8 mouse cellular contexts compared by ENCODE assay signal in the genomic region with DNA sequence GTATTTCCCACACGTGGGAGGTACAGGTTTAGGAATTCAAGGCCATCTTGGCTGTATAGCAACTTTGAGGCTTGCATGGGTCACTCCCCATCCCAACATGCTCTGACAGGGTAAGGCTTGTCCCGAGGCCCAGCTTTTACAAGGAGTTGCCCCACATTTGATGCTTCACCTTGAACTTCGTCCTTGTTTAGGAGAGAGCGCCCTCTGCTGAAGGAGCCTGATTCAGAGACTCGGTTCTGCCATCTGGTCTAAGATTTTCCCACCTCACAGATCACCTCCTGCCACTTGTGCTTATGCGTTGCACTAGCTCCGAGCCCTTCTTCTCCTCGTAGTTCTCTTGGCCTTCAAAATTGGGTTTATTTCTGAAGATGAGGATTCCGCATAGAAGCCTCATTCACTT.
A peak's percentile ranks its signal among the peaks of the same experiment; 100 is the strongest.
DNase-seq lines count a peak whose midpoint lies in the region; ATAC-seq and TF ChIP-seq lines count a peak whose summit lies in the region.

No protein-coding gene starts in this region.

- no peaks in the 10 kb centered on the region for H3K36me3 ChIP-seq in hindbrain, embryonic 13.5 days
- H3K36me3 ChIP-seq in hindbrain, embryonic 14.5 days (replicated peaks; ENCODE audit: control insufficient read depth, insufficient read depth): no peaks in the 10 kb centered on the region
- H3K36me3 ChIP-seq in spleen, adult 2 months (ENCODE audit: control insufficient read depth, insufficient read depth, low read length): no peaks in the 10 kb centered on the region
- peaks cover 3% of the 10 kb centered on the region; the same call in 1 of the 2 replicates for H3K36me3 ChIP-seq in forebrain, embryonic 10.5 days (replicated peaks)

- H3K4me3 ChIP-seq in hindbrain, embryonic 13.5 days: no peak overlapping the region
- H3K4me3 ChIP-seq in hindbrain, embryonic 14.5 days (replicated peaks; ENCODE audit: low read length): no peak overlapping the region
- H3K4me3 ChIP-seq in spleen, adult 2 months (ENCODE audit: extremely low read depth, insufficient read depth, insufficient read length): no peak overlapping the region
- no peak overlapping the region for H3K4me3 ChIP-seq in forebrain, embryonic 10.5 days

- peaks cover 13% of the 10 kb centered on the region; the same call in 1 of the 2 replicates for H3K4me1 ChIP-seq in hindbrain, embryonic 13.5 days (replicated peaks)
- H3K4me1 ChIP-seq in hindbrain, embryonic 14.5 days (replicated peaks; ENCODE audit: control insufficient read depth, insufficient read depth, low read length): no peaks in the 10 kb centered on the region
- H3K4me1 ChIP-seq in spleen, adult 2 months (ENCODE audit: control insufficient read depth, insufficient read depth, insufficient read length): peaks cover 8% of the 10 kb centered on the region; the same call in 1 of the 2 replicates
- H3K4me1 ChIP-seq in forebrain, embryonic 10.5 days: peaks cover 27% of the 10 kb centered on the region

- no peaks in the 10 kb centered on the region for H3K27me3 ChIP-seq in hindbrain, embryonic 13.5 days
- no peaks in the 10 kb centered on the region for H3K27me3 ChIP-seq in hindbrain, embryonic 14.5 days (ENCODE audit: control insufficient read depth, insufficient read depth, low read length)
- H3K27me3 ChIP-seq in spleen, adult 2 months (ENCODE audit: control insufficient read depth, insufficient read depth, low read length): no peaks in the 10 kb centered on the region
- H3K27me3 ChIP-seq in forebrain, embryonic 10.5 days (ENCODE audit: poor library complexity, severe bottlenecking): no peaks in the 10 kb centered on the region

- intact Hi-C loops in left cerebral cortex, postnatal 4 days (cut with DNase I): no loop called here

- peak; percentile 40; the same call in 1 of the 2 replicates for TF ChIP-seq CTCF in spleen, adult 2 months (IDR thresholded peaks at IDR 0.05; ENCODE audit: extremely low read depth, insufficient read depth, insufficient read length, insufficient replicate concordance)

- 75% methylated on average over 9 of the region's 9 CpGs for WGBS in hindbrain, embryonic 13.5 days
- 76% methylated on average over 9 of the region's 9 CpGs for WGBS in hindbrain, embryonic 14.5 days
- WGBS in spleen, adult 2 months: 71% methylated on average over 9 of the region's 9 CpGs
- 81% methylated on average over 9 of the region's 9 CpGs for WGBS in forebrain, embryonic 10.5 days

- no peak for TF ChIP-seq POLR2A in spleen, adult 2 months (IDR thresholded peaks at IDR 0.05; ENCODE audit: low read depth, low read length)

- H3K27ac ChIP-seq in hindbrain, embryonic 13.5 days: no peak overlapping the region
- H3K27ac ChIP-seq in hindbrain, embryonic 14.5 days: no peak overlapping the region
- H3K27ac ChIP-seq in spleen, adult 2 months (ENCODE audit: insufficient read depth, low read length): no peak overlapping the region
- H3K27ac ChIP-seq in forebrain, embryonic 10.5 days: no peak overlapping the region

- no peak overlapping the region for H3K4me2 ChIP-seq in hindbrain, embryonic 13.5 days
- H3K4me2 ChIP-seq in hindbrain, embryonic 14.5 days (replicated peaks): no peak overlapping the region

- H3K9ac ChIP-seq in hindbrain, embryonic 13.5 days: no peak overlapping the region
- H3K9ac ChIP-seq in hindbrain, embryonic 14.5 days: no peak overlapping the region

- no peaks in the 10 kb centered on the region for H3K9me3 ChIP-seq in hindbrain, embryonic 13.5 days
- H3K9me3 ChIP-seq in hindbrain, embryonic 14.5 days (ENCODE audit: control insufficient read depth, low read length): no peaks in the 10 kb centered on the region
- H3K9me3 ChIP-seq in forebrain, embryonic 10.5 days: no peaks in the 10 kb centered on the region

- no peak for DNase-seq in hindbrain, embryonic 14.5 days (ENCODE audit: low spot score)
- DNase-seq in 3T3-L1 (ENCODE audit: low read depth, low spot score) (peak; percentile 45), NIH3T3 (ENCODE audit: low read depth) (peak; percentile 43)
- peak; percentile 56 for DNase-seq in embryo, embryonic 11 days
- DNase-seq in left cerebral cortex, postnatal 4 days: peak; percentile 54
- DNase-seq in spleen, adult 2 months (ENCODE audit: low read depth in 1 of 2, low spot score in 2 of 2): peak in 1 of 2 experiments; percentile 53
- DNase-seq in forebrain, embryonic 10.5 days (ENCODE audit: extremely low spot score, low spot score): no peak

- ATAC-seq in hindbrain, embryonic 13.5 days (ENCODE audit: low FRiP score): peak; percentile 28; the same call in 1 of the 2 replicates
- no peak for ATAC-seq in hindbrain, embryonic 14.5 days (ENCODE audit: low FRiP score)

Comparison
In these comparisons a context has a peak if more than half of its experiments do, and no peak if none do; other contexts are left out.
1. DNase-seq: peak in 3T3-L1 (single experiment), NIH3T3 (single experiment), embryo, embryonic 11 days (single experiment) and left cerebral cortex, postnatal 4 days (single experiment); none in hindbrain, embryonic 14.5 days (single experiment) and forebrain, embryonic 10.5 days (single experiment).